Mouse (Mus musculus) layer of hippocampus, adult 11-12 months (tissue): ENCODE data around the gene Phf20.
"Not testable (repeated sequence)": the region's sequence is repeated elsewhere in the genome, so short reads cannot be mapped to it uniquely, and the experiment has no call there.

Experiments used
- DNase-seq: peaks from one replicate; pipeline ENCODE4 v3.0.0; 2022; ENCODE audit warnings: low spot score

Gene Phf20

DNA sequence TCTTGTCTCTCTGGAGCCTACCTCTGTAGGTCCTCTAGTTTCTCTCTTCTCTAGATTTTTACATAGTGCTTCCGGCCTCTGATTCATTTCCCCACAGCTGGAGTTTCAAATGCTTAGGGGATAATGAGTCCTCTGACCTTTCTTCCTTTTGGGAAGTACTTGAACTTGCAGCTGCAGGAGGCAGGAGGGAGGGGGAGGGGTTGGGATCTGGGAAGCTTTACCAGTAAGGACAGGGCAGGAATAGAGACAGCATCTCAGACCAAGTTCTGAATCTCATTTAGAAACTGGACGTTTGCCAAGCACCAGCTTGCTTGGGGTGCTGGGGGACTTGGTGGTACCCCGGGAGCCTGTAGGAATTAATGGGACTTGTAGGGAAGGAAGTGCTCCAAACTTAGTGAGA is 3.7 kb downstream of the Phf20 start:
- no peak for DNase-seq

DNA sequence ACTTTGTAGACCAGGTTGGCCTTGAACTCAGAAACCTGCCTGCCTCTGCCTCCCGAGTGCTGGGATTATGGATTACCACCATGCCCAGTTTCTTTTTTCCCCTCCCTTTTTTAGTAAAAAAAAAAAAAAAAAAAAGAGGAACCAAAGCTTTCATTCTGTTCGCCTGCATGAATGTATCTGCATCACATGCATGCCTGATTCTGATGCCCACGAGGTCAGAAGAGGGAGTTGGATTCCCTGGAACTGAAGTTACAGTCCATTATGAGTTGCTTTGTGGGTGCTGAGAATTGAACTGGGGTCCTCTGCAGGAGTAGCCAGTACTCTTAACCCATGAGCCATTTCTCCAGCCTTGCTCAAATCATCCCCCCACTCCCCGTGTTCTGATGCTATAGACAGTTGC is 5.2 kb downstream of the Phf20 start:
- no peak for DNase-seq

DNA sequence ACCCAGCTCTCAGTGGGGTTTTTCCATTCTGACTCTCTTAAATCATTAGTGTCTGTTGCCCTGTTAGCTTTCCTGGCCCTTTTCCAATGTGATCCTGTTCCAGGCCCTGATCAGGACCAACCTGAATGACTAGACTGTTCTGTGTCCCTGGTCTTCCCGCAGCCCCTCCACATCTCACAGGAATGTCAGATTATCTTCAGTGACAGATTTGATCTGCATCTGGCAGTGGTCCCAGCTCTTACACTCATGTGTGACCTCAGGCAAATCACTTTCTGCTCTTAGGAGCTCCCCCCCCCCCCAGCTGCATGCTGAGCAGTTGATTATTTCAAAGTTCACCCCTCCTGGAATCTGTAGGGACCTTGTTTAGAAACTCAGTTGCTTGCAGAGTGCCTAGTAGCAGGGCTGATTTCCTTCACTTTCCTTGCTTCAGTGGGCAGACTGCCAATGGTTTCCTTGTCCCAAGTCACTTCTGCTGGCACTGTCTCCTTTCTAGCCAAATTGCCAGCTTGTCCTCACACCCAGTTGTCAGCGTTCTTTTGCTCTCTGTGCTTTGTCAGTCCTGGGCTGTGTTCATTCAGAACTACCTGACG is 6.7 kb downstream of the Phf20 start:
- DNase-seq, result peak; percentile 56

DNA sequence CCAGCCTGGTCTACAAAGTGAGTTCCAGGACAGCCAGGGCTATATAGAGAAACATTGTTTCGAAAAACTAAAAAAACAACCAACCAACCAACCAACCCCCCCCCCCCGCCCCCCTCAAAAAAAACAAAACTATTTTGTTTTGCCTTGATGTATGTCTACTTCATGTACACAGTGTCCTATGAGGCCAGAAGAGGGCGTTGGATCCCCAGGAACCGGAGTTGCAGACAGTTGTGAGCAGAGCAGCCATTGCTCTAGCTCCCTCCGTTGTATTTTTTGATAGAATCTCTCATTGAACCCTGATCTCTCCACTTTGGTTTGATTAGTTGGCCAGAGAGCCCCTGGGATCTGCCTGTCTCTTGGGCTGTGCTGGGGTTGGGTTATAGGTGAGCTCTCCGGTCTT is 7.7 kb downstream of the Phf20 start:
- no peak for DNase-seq

DNA sequence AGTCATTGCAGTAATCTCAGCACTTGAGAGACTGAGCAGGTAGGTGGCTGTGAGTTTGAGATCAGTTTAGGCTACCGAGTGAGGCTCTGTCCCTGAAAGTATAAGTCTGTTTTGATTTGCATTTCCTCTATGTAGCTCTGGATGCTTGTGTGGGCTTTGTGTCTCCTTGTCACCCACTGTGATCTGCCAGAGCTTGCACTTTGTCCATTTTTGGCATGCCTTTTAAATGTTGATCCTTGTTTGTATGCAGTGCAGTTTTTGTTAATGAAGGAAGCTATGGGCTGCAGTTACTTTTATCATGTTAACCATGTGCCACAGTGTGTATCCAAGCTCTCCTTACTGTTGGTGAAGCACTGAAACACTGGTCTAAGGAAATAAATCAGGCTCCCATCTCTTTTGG is 21.5 kb downstream of the Phf20 start:
- no peak for DNase-seq

DNA sequence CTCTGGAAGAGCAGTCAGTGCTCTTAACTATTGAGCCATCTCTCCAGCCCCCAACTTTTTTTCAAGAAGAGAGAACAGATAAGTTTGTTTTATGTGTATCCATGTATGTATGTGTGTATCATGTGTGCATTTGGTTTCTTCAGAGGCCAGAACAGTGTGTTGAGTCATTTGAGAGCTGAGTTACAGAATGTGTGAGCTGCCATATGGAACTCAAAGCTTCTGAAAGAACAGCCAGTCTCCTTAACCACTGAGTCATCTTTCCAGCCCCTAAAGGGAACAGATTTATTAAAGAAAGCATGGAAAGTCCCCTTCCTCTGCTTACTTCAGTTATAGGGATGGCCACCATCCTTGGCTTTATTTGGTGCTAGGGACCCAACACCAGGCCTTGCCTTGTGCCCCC is 25.8 kb downstream of the Phf20 start:
- DNase-seq, result no peak

DNA sequence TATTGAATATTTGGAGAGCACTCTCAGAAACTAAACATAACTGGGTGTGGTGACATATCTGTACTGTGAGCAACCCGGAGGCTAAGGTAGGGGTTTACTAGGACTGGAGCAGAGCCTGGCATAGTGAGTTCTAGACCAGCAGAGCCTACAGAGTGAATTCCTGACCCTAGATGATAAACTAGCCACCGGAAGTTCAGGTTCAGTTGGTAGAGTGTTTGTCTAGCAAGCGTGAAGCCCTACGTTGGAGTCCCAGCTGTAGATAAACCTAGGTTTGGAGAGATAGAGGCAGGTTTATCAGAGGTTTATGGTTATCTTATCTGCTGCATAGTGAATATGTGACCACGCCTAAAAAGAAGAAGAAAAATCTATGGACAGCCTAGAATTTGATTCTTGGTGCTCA is 27.8 kb downstream of the Phf20 start:
- no peak for DNase-seq

DNA sequence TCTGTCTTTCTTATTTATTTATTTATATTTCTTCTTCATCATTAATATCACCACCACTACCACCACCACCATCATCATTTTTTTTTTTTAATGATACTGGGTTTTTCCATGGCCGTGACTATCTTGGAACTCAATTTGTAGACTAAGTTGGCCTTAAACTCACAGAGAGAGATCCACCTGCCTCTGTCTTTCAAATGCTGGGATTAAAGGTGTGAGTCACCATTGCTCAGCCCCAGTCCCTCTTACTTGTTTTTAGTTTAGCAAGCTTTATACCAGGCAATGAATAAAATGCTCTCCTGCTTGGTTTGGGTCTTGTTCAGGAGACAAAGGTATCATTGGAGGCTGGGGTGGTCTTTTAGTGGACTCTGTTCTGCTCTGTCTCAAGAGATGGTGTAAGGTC is 31.4 kb downstream of the Phf20 start:
- DNase-seq, result no peak

DNA sequence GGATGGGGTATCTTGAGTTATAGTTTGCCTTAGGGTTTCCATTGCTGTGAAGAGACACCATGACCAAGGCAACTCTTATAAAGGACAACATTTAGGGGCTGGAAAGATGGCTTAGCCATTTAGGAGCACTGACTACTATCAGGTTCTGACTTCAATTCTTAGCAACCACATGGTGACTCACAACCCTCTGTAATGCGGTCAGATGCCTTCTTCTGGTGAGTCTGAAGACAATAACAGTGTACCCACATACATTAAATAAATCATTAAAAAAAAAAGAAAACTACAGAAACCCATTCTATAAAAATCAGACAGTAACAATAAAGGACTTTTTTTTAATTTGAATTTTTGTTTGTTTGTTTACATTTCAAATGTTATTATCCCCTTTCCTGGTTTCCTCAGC is 32.9 kb downstream of the Phf20 start:
- DNase-seq, result no peak

DNA sequence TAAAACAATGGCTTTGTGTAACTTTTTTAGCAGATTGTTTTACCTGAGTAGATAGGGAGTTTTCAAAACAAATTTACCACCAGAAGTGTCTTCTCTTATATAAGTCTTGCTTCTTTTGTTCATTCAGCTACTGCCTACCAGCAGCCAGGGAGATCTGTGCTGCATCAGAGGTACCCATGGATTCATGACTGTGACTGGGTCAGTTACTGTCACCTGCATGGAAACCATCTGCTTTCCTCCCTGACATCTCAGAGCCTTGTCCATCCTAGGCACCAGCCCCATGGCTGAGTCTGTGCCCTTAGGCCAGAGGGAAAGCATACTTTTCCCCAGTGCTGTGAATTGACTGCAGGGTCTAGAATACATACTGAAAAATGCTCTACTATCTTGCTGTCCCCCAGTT is 35.1 kb downstream of the Phf20 start:
- DNase-seq, result no peak

DNA sequence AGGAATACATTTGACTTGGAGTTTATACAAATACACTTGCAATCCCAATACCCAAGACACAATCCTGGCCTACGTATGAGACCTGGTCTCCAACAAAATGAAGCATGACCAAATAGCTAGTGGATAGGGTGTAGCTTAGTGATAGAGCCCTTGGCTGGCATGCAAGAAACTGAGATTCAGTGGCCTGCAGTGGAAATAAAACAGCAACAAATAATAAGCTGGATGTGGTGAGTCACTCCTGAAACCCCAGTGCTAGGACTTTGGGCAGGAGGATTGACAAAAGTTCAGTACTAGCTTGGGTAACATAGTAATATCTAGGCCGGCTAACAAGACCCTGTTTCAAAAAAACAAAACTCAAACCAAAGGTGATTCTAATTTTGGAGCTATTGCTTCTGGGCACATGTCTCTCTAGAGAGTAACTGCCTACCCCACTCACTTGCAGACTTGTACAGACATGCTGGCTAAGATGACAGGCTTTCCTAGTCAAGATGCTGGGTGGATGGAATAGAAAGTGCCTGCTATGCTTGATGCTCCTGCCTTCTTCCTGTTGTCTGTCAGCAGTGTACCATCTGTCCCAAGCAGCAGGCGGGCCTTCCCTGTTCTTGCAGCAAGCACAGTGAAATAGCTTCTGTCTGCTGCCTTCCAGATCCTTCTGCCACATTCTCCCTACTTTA is 37.1 kb downstream of the Phf20 start:
- DNase-seq, result peak; percentile 82

DNA sequence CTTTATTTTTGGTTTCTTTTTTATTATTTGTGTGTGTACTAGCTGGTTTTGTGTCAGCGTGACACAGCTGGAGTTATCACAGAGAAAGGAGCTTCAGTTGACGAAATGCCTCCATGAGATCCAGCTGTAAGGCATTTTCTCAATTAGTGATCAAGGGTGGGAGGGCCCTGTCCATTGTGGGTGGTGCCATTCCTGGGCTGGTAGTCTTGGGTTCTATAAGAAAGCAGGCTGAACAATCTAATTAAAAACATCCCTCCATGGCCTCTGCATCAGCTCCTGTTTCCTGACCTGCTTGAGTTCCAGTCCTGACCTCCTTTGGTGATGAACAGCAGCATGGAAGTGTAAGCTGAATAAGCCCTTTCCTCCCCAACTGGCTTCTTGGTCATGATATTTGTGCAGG is 37.8 kb downstream of the Phf20 start:
- DNase-seq, result not testable (repeated sequence)

DNA sequence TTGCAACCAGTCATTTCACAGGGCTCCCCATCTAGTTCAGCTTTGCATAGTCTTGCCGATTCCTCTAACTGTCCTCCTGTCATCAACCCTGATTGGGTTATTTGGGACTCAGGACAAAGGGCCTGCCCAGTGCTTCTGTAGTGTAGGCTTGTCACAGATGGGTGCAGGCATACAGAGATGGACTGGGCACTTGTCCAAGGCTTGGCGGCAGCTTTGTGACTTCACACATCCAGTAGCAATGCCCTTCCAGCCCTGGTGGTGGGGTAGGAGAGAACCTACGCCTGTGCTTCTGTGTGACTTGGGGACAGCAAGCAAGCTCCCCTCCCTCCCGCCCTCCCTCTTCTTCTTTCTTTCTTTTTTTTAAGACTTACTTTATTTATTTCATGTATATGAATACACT is 39.6 kb downstream of the Phf20 start:
- peak; percentile 74 for DNase-seq

DNA sequence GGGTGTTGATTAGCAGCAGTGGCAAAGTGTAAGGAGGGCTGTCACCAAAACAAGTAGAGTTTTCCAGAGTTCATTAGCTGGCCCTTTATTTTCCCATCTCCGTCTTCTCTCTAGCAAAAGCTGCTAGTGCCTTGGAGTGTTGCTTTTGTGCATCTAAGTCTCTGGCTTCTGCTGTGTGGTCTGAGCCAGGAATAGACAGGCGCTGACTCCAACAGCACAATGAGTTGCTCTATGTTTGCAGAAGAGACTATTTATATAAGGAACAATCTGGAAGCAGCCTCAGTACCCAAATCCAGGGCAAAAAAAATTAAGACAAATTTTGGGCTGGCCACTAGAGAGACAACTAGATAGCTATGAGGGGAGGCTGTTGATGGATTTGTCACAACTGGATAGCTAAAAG is 45.4 kb downstream of the Phf20 start:
- peak; percentile 51 for DNase-seq

DNA sequence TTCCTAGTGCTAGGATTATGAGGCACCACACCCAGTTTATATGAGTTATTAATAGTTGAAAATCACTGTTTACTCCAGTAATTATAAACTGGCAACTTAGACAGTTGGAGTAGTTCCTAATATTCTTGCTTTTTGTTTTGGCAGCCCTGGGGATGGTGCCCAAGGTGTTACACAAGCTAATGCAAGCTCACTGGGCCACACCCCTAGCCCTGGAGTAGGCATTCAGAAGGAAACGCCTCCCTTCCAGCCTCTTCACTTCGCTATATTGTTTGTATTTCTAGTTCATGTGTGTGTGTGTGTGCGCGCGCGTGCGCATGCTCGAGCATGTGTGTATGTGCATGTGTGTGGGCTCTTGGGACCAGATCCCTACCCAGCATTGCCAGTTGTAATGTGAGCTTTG is 46.7 kb downstream of the Phf20 start:
- DNase-seq, result no peak

DNA sequence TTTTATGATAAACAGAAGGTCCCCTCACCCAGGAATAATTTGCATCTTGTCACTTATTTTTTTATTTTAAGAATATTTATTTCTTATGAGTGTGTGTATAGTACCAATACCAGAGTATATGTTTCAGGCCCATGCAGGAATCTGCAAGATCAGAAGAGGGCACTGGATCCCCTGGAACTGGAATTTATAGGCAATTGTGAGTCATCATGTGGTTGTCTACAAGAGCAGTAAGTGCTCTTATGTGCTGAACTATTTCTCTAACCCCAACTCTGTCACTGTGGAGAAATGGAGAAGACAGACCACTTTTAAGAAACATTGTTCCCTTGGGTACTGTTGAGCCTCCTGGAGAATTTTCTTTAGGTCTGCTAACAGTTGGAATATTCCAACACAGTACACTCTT is 51.3 kb downstream of the Phf20 start:
- DNase-seq, result no peak

DNA sequence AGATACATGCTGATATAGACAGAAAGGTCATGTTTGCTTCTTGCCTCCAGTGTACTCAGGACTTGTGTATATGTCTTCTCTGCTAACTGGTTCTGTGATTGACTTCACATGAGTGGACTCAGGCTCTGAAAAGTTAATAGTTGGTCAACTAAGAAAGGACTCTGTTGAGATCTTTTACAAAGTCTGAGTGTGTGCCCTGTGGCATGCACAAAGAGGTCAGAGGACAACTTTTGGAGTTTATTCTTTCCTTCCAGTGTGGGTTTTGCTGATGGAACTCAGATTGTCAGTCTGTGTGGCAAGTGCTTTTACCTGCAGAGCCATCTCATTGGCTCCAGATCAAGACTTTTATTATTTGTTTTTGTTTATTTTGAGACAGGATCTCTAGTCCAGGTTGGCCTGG is 54.5 kb downstream of the Phf20 start:
- DNase-seq, result no peak

DNA sequence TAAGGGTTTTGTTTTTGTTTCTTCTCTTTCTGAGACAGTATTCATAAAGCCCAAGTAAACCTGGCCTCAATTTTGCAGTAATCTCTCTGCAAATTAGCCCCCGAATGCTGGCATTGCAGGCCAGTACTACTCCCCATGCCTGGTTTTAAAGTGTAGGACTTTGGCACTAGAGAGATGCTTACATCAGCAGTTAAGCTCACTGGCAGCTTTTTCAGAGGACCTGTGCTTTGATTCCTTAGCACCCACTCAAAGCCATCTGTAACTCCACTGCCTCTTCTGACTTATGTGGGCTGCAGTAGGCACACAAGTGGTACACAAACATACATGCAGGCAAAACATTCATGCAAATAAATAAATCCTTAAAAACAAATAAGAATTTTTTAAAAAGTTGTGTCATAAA is 55.0 kb downstream of the Phf20 start:
- DNase-seq, result peak; percentile 14

DNA sequence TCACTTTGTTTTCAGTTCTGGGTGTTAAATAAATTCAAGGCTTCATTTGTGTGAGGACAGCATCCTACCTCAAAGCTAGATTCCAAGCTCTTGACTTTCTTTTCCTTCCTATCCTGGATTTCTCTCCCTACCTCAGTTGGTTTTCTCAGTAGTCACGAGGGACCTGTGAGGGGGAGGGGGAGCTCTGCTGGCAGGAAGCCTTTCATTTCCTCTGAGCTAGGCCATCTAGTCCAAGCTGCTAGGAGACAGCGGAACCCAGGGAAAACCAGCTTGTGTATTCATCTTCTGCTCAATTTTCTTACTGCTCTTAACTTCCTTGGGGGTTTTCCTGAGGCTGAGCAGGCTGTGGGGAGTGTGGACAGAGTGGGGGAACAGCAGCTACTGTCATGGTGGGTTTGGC is 60.8 kb downstream of the Phf20 start:
- DNase-seq, result peak; percentile 62

DNA sequence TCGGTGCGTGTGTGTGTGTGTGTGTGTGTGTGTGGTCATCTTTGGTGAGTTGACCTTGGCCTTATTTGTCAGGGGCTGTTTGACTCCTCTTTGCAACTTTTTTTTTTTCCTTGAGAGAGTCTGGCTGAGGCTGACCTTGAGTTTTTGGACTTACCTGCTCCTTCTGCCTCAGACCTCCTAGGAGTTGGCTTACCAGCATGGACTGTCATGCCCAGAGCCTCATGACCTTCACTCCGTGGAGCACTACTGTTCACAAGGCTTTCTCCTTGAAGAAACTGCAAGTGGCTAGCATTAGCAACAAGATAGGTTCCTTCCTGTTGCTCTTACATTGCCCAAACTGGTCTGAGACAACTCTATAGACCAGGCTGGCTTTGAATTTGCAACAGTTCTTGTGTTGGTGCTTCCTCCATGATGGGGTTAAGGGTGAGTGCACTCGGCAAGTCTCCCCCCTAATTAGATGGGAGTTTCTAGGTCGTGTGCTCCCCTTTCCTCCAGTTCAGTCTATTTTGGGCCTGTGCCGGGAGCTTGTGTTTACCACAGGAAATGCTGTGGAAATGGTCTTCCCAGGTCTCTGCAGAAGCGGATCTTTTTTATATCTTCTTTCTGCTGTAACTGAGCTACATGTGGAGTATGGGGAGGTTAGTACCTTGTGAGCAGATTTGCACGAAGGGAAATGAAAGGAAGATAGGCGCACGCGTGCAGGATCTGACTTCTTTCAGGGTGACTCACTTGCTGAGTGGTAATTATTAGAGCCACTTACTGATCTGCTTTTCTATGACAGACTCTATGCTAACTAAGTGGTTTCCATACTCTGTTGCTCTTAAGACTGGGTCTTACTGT is 61.9 kb downstream of the Phf20 start:
- no peak for DNase-seq

DNA sequence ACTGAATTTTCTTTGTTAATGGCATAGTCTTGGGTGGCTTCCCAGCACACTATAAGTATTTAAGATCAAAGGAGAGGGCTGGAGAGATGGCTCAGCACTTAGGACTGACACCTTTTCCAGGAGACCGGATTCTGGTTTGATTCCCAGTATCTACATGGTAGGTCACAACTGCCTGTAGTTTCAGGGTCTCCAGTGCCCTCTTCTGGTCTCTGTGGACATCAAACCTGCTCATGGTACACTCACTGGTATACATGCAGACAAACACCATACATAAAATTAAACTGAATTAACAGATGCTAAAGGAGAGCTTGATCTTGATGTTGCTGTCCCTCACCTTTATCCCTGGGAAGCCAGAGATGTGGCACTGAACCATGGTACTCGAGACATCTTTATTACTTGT is 64.7 kb downstream of the Phf20 start:
- DNase-seq, result no peak

DNA sequence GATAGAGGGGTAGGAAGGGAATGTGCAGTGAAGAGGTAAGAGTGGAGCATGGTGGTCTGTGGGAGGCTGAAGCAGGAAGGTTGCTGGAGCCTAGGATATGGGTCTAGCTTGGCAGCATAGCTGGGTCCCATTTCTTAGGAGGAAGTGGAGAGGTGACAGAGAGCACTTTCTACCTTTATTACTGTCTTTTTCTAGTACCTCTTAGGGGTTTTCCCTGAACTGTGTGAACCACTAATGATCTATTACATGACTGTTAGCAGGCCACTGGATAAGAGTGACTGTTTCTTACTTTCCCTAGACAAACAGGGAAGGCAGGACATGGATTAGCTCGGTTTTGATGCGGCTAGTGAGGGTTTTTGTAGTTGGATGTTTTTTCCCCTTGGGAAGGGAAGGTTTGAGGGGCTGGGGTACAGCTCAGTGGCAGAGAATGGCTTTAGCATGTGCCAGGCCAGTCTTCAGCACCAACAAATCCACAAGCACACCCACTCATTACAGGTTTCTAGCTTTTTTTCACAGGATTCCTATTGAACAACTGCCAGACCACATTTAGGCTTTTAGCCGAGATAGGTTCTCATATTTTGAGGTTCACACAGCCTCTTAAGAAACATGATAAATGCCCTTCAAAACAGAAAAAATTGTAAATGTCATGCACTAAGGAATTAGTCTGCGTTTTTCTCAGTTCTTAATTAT is 67.1 kb downstream of the Phf20 start:
- DNase-seq, result no peak

DNA sequence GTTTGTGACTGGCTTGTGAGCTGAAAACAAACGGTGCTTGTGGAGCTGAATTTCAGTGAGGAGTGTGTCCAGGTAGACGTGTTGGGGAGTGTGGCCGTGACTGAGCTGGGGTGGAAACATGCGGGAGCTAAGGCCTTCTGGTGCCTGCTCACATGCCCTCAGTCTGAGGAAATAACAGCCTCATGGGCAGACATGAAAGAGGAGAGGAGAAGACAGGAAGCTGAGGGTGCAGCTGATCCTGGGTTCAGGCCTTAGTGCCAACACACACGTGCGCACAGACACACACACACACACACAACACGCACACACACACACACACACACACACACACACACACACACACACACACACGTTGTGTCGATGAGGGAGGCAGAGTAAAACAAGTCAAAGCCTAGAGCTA is 71.4 kb downstream of the Phf20 start:
- no peak for DNase-seq
